Comparison of ENCODE assay signal across 8 mouse cellular contexts in genomic region chr14:60688509-60689205, GRCm38 (mm10). TPM values are rescaled to one million over a fixed set of nuclear protein-coding genes. Genes with fewer than 3 reads are reported as not detected.
DNase-seq lines count a peak whose midpoint lies in the region; ATAC-seq and TF ChIP-seq lines count a peak whose summit lies in the region.

No protein-coding gene starts in this region.

- no peaks in the 10 kb centered on the region for H3K4me1 ChIP-seq in bone marrow macrophage, adult 2 months (ENCODE audit: control insufficient read depth, insufficient read depth, low read length)
- H3K4me1 ChIP-seq in forebrain, embryonic 16.5 days (replicated peaks; ENCODE audit: control insufficient read depth, insufficient read depth, low read length) = peaks cover 52% of the 10 kb centered on the region
- 0 out of 2 replicates have a peak, but pooled peaks cover 14% of the 10 kb centered on the region for H3K4me1 ChIP-seq in hindbrain, postnatal 0 days (ENCODE audit: insufficient read depth, low read length)

- TF ChIP-seq CTCF in bone marrow macrophage, adult 2 months (IDR thresholded peaks at IDR 0.05; ENCODE audit: low read depth, low read length) = peak; percentile 49; the same call in 1 of the 2 replicates
- peak; percentile 86 for TF ChIP-seq CTCF in hindbrain, postnatal 0 days (IDR thresholded peaks at IDR 0.05; ENCODE audit: low read depth)

- H3K27me3 ChIP-seq in forebrain, embryonic 16.5 days (replicated peaks; ENCODE audit: control insufficient read depth, insufficient read depth, low read length) = no peaks in the 10 kb centered on the region
- no peaks in the 10 kb centered on the region for H3K27me3 ChIP-seq in hindbrain, postnatal 0 days (ENCODE audit: insufficient read depth, low read length)

- no peak overlapping the region for H3K9ac ChIP-seq in forebrain, embryonic 16.5 days (replicated peaks; ENCODE audit: low read depth, low read length)
- H3K9ac ChIP-seq in hindbrain, postnatal 0 days (replicated peaks; ENCODE audit: low read length) = no peak overlapping the region

- no peak overlapping the region for H3K4me2 ChIP-seq in forebrain, embryonic 16.5 days (ENCODE audit: low read length)
- H3K4me2 ChIP-seq in hindbrain, postnatal 0 days (ENCODE audit: low read depth, low read length) = no peak overlapping the region

- DNase-seq in cerebellum, adult 11 months = no peak
- DNase-seq in hindbrain, postnatal 0 days (ENCODE audit: low spot score) = peak; percentile 90
- DNase-seq in left cerebral cortex, adult 8-10 months (ENCODE audit: low spot score in 2 of 2) = peak; percentile 19 to 55
- DNase-seq in right cerebral cortex, postnatal 10 days (ENCODE audit: low spot score in 2 of 2) = peak; percentile 70 to 78

- H3K27ac ChIP-seq in bone marrow macrophage, adult 2 months (ENCODE audit: insufficient read depth, low read depth, low read length) = no peak overlapping the region
- no peak overlapping the region for H3K27ac ChIP-seq in forebrain, embryonic 16.5 days (ENCODE audit: low read length)
- H3K27ac ChIP-seq in hindbrain, postnatal 0 days = no peak overlapping the region

- ATAC-seq in cerebellum, adult (ENCODE audit: insufficient number of reproducible peaks, low FRiP score, low TSS enrichment) = 0 out of 2 replicates have a peak, but pooled peaks have one; percentile 39
- ATAC-seq in forebrain, embryonic 16.5 days = peak; percentile 57
- ATAC-seq in hindbrain, postnatal 0 days = peak; percentile 78; the same call in 1 of the 2 replicates
- peak; percentile 52 for ATAC-seq in megakaryocyte, adult 5-6 weeks (ENCODE audit: poor library complexity, severe bottlenecking)

- no peaks in the 10 kb centered on the region for H3K36me3 ChIP-seq in forebrain, embryonic 16.5 days (ENCODE audit: control insufficient read depth, insufficient read depth)
- H3K36me3 ChIP-seq in hindbrain, postnatal 0 days (ENCODE audit: insufficient read depth, low read length) = no peaks in the 10 kb centered on the region

- no peak for TF ChIP-seq POLR2A in bone marrow macrophage, adult 2 months (IDR thresholded peaks at IDR 0.05; ENCODE audit: borderline replicate concordance, low read depth, low read length)

- H3K9me3 ChIP-seq in forebrain, embryonic 16.5 days (ENCODE audit: control insufficient read depth, low read length) = no peaks in the 10 kb centered on the region
- no peaks in the 10 kb centered on the region for H3K9me3 ChIP-seq in hindbrain, postnatal 0 days (ENCODE audit: low read length)

- no peak overlapping the region for H3K4me3 ChIP-seq in bone marrow macrophage, adult 2 months (ENCODE audit: insufficient read depth, low read length)
- H3K4me3 ChIP-seq in forebrain, embryonic 16.5 days (replicated peaks; ENCODE audit: low read length) = no peak overlapping the region
- no peak overlapping the region for H3K4me3 ChIP-seq in hindbrain, postnatal 0 days (ENCODE audit: low read length)

- WGBS in forebrain, embryonic 16.5 days = 32% methylated on average over 7 of the region's 7 CpGs
- WGBS in hindbrain, postnatal 0 days = 27% methylated on average over 7 of the region's 7 CpGs

RNA-seq across cellular contexts. Expression of gene Spata13, which starts 54.9 kb away (rescaled TPM):
- polyA plus RNA-seq in bone marrow macrophage, adult 2 months (2012; ENCODE audit: insufficient read depth, insufficient read length, missing spikeins) = 10.9 and 12.7 TPM in 2 replicates
- 41.4 and 41.8 TPM in 2 replicates for polyA plus RNA-seq in forebrain, embryonic 16.5 days (2015; fragmentation: Nextera tagmentation; extraction: Ambion mirVana)
- total RNA-seq in hindbrain, postnatal 0 days (2014; rRNA removed) = 34.1 and 39.8 TPM in 2 replicates
- polyA plus RNA-seq in hindbrain, postnatal 0 days (2015; fragmentation: Nextera tagmentation; extraction: Ambion mirVana) = 16.5 and 17.0 TPM in 2 replicates
- 10 to 100 TPM; 28.4 to 33.8 (median 31.9) TPM for total RNA-seq in left cerebral cortex, adult 8-10 months (2022)
- total RNA-seq in megakaryocyte, adult 5-6 weeks (2015) = 9.4 and 10.2 TPM in 2 replicates
- 18.2 and 19.0 TPM in 2 replicates for total RNA-seq in megakaryocyte, adult 5-6 weeks (2017)
